Mouse (Mus musculus) ES-E14 (cell line): ENCODE results near the gene Scube1. TPM values are rescaled to one million over a fixed set of nuclear protein-coding genes. Genes with fewer than 3 reads are reported as not detected.

Experiments
- DNase-seq: peaks from one replicate; pipeline ENCODE4 v3.0.0-alpha.2; 2013; ENCODE audit warnings: low read depth, low spot score
- H3K27ac ChIP-seq: 2 replicates; pipeline ENCODE4 v1.5.1; 2012; ENCODE audit warnings: low read depth, mild to moderate bottlenecking, low read length, moderate library complexity, mixed read lengths; ENCODE audit not compliant: poor library complexity, insufficient read depth, severe bottlenecking
- H3K36me3 ChIP-seq: 2 replicates; pipeline ENCODE4 v1.6.1; 2012; ENCODE audit warnings: mild to moderate bottlenecking, low read length, moderate library complexity, mixed read lengths; ENCODE audit not compliant: control insufficient read depth, poor library complexity, insufficient read depth, severe bottlenecking
- H3K4me1 ChIP-seq, 2 experiments: fragments of 150-350 bp in 1 of 2; sonication (generic) in 1 of 2; 2 replicates each; pipeline ENCODE4 v1.6.1; 2012; ENCODE audit warnings: low read length in 2 of 2, mild to moderate bottlenecking in 1 of 2, mixed read lengths in 1 of 2; ENCODE audit not compliant: control insufficient read depth in 2 of 2, insufficient read depth in 2 of 2, poor library complexity in 1 of 2
- H3K4me3 ChIP-seq, 2 experiments: fragments of 150-350 bp in 1 of 2; sonication (generic) in 1 of 2; 2 replicates each; pipeline ENCODE4 v1.5.1; 2012; ENCODE audit warnings: low read length in 2 of 2, low read depth in 1 of 2, mild to moderate bottlenecking in 1 of 2, mixed read lengths in 1 of 2; ENCODE audit not compliant: insufficient read depth in 1 of 2, poor library complexity in 1 of 2, severe bottlenecking in 1 of 2
- H3K9ac ChIP-seq: 2 replicates; pipeline ENCODE4 v1.6.1; 2012; ENCODE audit warnings: low read depth, mild to moderate bottlenecking, low read length, mixed read lengths; ENCODE audit not compliant: poor library complexity, insufficient read depth, severe bottlenecking
- H3K9me3 ChIP-seq: fragments of 150-350 bp; sonication (generic); 2 replicates; pipeline ENCODE4 v1.6.1; 2012; ENCODE audit warnings: low read depth, mild to moderate bottlenecking, low read length; ENCODE audit not compliant: control insufficient read depth, insufficient read depth
- CHD2 ChIP-seq: IDR thresholded peaks from 2 replicates; pipeline ENCODE4 v1.6.1; 2014; ENCODE audit warnings: mild to moderate bottlenecking, low read depth, low read length, inconsistent platforms
- HCFC1 ChIP-seq: IDR thresholded peaks from 2 replicates; pipeline ENCODE4 v1.6.1; 2012; ENCODE audit warnings: low read length, inconsistent platforms, borderline replicate concordance; ENCODE audit not compliant: insufficient read depth
- MAFK ChIP-seq: IDR thresholded peaks from 2 replicates; pipeline ENCODE4 v1.6.1; 2014; ENCODE audit warnings: mild to moderate bottlenecking, low read depth, low read length, inconsistent platforms; ENCODE audit not compliant: insufficient read depth
- ZC3H11A ChIP-seq: IDR thresholded peaks from 2 replicates; pipeline ENCODE4 v1.6.1; 2012; ENCODE audit warnings: low read depth, mild to moderate bottlenecking, inconsistent platforms, low read length, borderline replicate concordance
- ZNF384 ChIP-seq: IDR thresholded peaks from 2 replicates; pipeline ENCODE4 v1.6.1; 2012; ENCODE audit warnings: low read depth, low read length, inconsistent platforms
- in situ Hi-C, 2 experiments: fragments of 600-800 bp; cut with MboI; formaldehyde crosslinking; loops; one replicate each; pipeline ENCODE4 v1.15.1; 2025; ENCODE audit warnings: low sequenced_read_pairs in 2 of 2, inconsistent platforms in 1 of 2; ENCODE audit not compliant: unreplicated experiment in 2 of 2
- total RNA-seq: library from RNA; depleted of rRNA; stranded (reverse); fragments of 300-350 nt; gene quantifications from 2 replicates; pipeline ENCODE4 v1.2.3, GENCODE M21; 2012

Scube1 gene
- total RNA-seq, 1 experiment, result 1.7 TPM

GRCm38 (mm10) chr15:83638196-83638899, 86.5 kb downstream of the Scube1 start:
- H3K9ac ChIP-seq, result 0 out of 2 replicates have a peak overlapping the region, but pooled peaks have one; percentile 13
- peaks cover 1 to 27% of the 10 kb centered on the region in 2 experiments; a peak in 1 of 4 replicates for H3K4me1 ChIP-seq
- H3K4me3 ChIP-seq, result peak overlapping the region; percentile 33 to 41; a peak in 2 of 4 replicates
- no peak for DNase-seq
- H3K9me3 ChIP-seq, result no peaks in the 10 kb centered on the region
- H3K36me3 ChIP-seq, result no peaks in the 10 kb centered on the region
- no peak overlapping the region for H3K27ac ChIP-seq
- in situ Hi-C loops, result loop anchor here in 1 of 2 experiments (10.0 kb wide), 1 partner anchor 116 kb away; no protein-coding TSS in a partner anchor
- TF ChIP-seq ZNF384, result no peak
- TF ChIP-seq MAFK, result no peak
- TF ChIP-seq ZC3H11A, result no peak
- TF ChIP-seq HCFC1, result no peak
- no peak for TF ChIP-seq CHD2

GRCm38 (mm10) chr15:83636759-83637158, 88.1 kb downstream of the Scube1 start:
- no peak for TF ChIP-seq CHD2
- TF ChIP-seq ZNF384, result no peak
- TF ChIP-seq ZC3H11A, result no peak
- TF ChIP-seq MAFK, result no peak
- no peak for TF ChIP-seq HCFC1
- Histone ChIP-seq H3K9ac (no peak overlapping the region), H3K36me3 (no peaks in the 10 kb centered on the region), H3K9me3 (no peaks in the 10 kb centered on the region), H3K27ac (no peak overlapping the region), H3K4me1 (peaks cover 1 to 27% of the 10 kb centered on the region in 2 experiments; a peak in 1 of 4 replicates), H3K4me3 (no peak overlapping the region)
- DNase-seq, result no peak
- in situ Hi-C loops, result loop anchor here in 1 of 2 experiments (10.0 kb wide), 1 partner anchor 118 kb away; no protein-coding TSS in a partner anchor

DNA sequence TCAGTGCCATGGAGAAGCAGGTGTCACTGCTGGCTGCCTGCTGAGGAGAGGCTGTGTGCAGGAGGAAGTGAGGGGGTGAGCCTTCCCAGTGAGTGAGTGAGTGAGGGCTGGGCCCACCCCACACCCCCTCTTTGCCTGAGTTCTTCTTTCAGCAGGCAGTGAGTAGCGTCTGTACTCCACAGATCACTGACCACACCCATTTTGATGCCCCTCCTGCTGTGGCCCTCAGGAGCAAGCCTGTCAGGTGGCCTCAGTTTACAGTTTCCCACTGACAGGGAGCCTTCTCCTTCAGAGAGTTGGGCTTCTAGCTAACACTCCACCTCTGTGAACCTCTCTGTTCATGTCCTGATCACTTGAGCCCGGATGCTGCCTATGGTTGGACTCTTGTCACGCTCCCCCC, 89.6 kb downstream of the Scube1 start:
- Histone ChIP-seq H3K4me1 (peaks cover 6 to 33% of the 10 kb centered on the region in 2 experiments; a peak in 3 of 4 replicates), H3K9ac (no peak overlapping the region), H3K9me3 (no peaks in the 10 kb centered on the region), H3K4me3 (no peak overlapping the region), H3K36me3 (no peaks in the 10 kb centered on the region), H3K27ac (no peak overlapping the region)
- DNase-seq, result no peak
- TF ChIP-seq CHD2, result no peak
- in situ Hi-C loops, result loop anchor here in 1 of 2 experiments (10.0 kb wide), 1 partner anchor 120 kb away; no protein-coding TSS in a partner anchor

DNA sequence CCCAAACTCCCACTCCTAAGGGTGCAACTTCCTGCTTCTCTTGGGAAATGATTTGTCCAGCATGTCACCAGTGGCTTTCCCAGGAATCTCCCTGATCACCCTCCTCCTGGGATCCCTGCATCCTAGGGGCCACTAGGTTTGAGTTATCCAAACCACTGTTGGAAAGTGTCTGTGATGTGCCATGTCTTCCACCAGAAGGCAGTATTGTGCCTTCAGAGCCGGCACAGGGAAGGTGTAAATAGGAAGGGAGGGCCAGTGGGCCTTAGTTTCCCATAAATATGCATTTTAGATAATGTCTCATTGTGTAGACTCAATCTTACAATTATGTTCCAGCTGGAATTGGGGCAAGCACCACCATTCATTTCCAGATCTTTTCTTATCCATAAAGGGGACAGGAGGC, 90.7 kb downstream of the Scube1 start:
- no peak overlapping the region for H3K9ac ChIP-seq
- H3K27ac ChIP-seq, result no peak overlapping the region
- DNase-seq, result no peak
- no peak overlapping the region for H3K4me3 ChIP-seq
- peaks cover 6 to 33% of the 10 kb centered on the region in 2 experiments; a peak in 3 of 4 replicates for H3K4me1 ChIP-seq
- TF ChIP-seq CHD2 (no peak), MAFK (no peak), HCFC1 (no peak), ZNF384 (no peak), ZC3H11A (peak; percentile 60; the same call in 1 of the 2 replicates)
- in situ Hi-C loops, result loop anchor here in 1 of 2 experiments (10.0 kb wide), 1 partner anchor 121 kb away; no protein-coding TSS in a partner anchor
- H3K9me3 ChIP-seq, result no peaks in the 10 kb centered on the region
- no peaks in the 10 kb centered on the region for H3K36me3 ChIP-seq
